Mouse (Mus musculus) limb, embryonic 11.5 days (tissue): ENCODE measurements around the gene Flna. TPM values are rescaled to one million over a fixed set of nuclear protein-coding genes. Genes with fewer than 3 reads are reported as not detected.

Experiments
- ATAC-seq: fragments of 200-750 bp; cut with Nextera tagmentation; 2 replicates; pipeline ENCODE4 v1.8.0; 2017; ENCODE audit warnings: low read depth; ENCODE audit not compliant: insufficient number of reproducible peaks, low FRiP score, low TSS enrichment
- DNase-seq: peaks from one replicate; pipeline ENCODE4 v3.0.0-alpha.2; 2015; ENCODE audit warnings: low spot score
- H3K27ac ChIP-seq: fragments of 300-500 bp; sonication (generic); replicated peaks from 2 replicates; pipeline ENCODE4 v1.5.1; 2014; ENCODE audit warnings: low read depth, mild to moderate bottlenecking, low read length
- H3K27me3 ChIP-seq: fragments of 300-500 bp; sonication (generic); 2 replicates; pipeline ENCODE4 v1.6.1; 2014; ENCODE audit warnings: mild to moderate bottlenecking, low read length, mixed read lengths; ENCODE audit not compliant: control insufficient read depth, insufficient read depth
- H3K36me3 ChIP-seq: fragments of 300-500 bp; sonication (generic); 2 replicates; pipeline ENCODE4 v1.6.1; 2014; ENCODE audit warnings: mild to moderate bottlenecking, low read length, moderate library complexity, mixed read lengths; ENCODE audit not compliant: control insufficient read depth, insufficient read depth
- H3K4me1 ChIP-seq: fragments of 300-500 bp; sonication (generic); 2 replicates; pipeline ENCODE4 v1.6.1; 2014; ENCODE audit warnings: low read length, mixed read lengths; ENCODE audit not compliant: control insufficient read depth, insufficient read depth
- H3K4me2 ChIP-seq: fragments of 300-500 bp; sonication (generic); 2 replicates; pipeline ENCODE4 v1.6.1; 2014; ENCODE audit warnings: low read depth, mild to moderate bottlenecking, moderate library complexity; ENCODE audit not compliant: severe bottlenecking
- H3K4me3 ChIP-seq: fragments of 300-500 bp; sonication (generic); 2 replicates; pipeline ENCODE4 v1.5.1; 2014; ENCODE audit warnings: low read depth, low read length
- H3K9ac ChIP-seq: fragments of 300-500 bp; sonication (generic); 2 replicates; pipeline ENCODE4 v1.6.1; 2014; ENCODE audit warnings: mild to moderate bottlenecking, low read length
- H3K9me3 ChIP-seq: fragments of 300-500 bp; sonication (generic); 2 replicates; pipeline ENCODE4 v1.6.1; 2016; ENCODE audit warnings: low read length; ENCODE audit not compliant: control insufficient read depth
- WGBS: fragments of 180-500 bp; shearing (Covaris S2); extraction: QIAGEN DNeasy Blood & Tissue Kit; methylation state at CpG from one replicate; pipeline ENCODE4 v1.1.7; 2014; 5-methylcytosine and 5-hydroxymethylcytosine counted together
- polyA plus RNA-seq: library from polyadenylated mRNA; unstranded; fragments of >200 nt; fragmentation: Nextera tagmentation; extraction: Ambion mirVana; gene quantifications from 2 replicates; pipeline ENCODE4 v1.2.1, GENCODE M21; 2014

Flna gene
- polyA plus RNA-seq, 1 experiment from 2014 or later: 281 TPM

DNA sequence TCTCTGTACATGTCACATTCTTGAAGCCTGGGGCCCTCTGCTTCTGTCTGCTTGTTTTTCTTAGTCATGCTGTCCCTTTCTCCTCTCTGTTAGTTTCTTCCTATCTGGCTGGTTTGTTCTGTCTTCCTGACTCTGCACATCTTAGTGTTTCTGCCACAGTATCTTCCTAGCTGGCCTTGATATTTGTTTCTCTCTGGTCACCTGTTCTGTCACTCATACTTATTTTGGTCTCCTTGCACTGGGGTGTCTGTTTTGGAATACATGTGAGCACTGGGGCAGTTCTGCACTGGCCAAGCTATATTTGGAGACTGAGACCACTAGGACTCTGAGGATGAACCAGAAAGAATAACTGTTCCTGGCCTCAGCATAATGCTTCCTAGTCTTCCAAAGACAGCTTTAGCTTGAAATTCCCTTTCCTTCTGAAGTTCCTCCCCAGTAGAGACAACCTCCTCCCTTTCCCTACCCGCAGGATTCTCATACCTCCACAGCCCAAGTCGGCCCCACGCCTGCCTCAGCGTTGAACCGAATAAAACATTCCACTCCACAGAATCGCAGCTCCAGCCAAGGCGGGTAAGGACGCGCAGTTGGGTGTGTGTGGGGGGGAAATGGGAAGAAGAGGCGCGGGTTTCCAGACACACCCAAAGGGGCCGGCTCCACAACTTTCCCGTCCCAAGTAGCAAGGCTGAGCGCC lies 31.6 kb upstream of the Flna start:
- H3K4me3 ChIP-seq: peak overlapping the region; percentile 60
- no peaks in the 10 kb centered on the region for H3K36me3 ChIP-seq
- H3K4me1 ChIP-seq: no peaks in the 10 kb centered on the region
- H3K9ac ChIP-seq: peak overlapping the region; percentile 40; the same call in 1 of the 2 replicates
- peak overlapping the region; percentile 63 for H3K4me2 ChIP-seq
- no peaks in the 10 kb centered on the region for H3K27me3 ChIP-seq
- DNase-seq (no peak), ATAC-seq (no peak)
- H3K27ac ChIP-seq: peak overlapping the region; percentile 52; the same call in 1 of the 2 replicates
- H3K9me3 ChIP-seq: no peaks in the 10 kb centered on the region
- WGBS: 17% methylated on average over 14 of the region's 14 CpGs

DNA sequence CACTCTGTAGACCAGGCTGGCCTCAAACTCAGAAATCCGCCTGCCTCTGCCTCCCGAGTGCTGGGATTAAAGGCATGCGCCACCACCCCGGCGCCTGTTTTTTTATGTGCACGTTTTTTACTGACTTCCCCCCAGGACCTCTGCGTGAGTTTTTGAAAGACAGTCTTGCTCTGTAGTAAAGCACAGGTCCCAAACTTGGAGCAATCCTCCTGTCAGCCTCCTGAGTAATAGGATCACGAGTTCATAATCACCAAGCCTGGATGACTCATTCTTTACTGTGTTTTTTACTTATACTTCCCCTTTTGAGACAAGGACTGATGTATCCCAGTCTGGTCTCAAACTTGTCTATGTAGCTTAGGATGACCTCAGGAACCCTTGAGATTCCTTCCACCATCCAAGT lies 28.3 kb upstream of the Flna start:
- Histone ChIP-seq H3K27ac (no peak overlapping the region), H3K9me3 (no peaks in the 10 kb centered on the region), H3K27me3 (no peaks in the 10 kb centered on the region), H3K4me1 (no peaks in the 10 kb centered on the region), H3K9ac (no peak overlapping the region), H3K4me2 (no peak overlapping the region), H3K36me3 (no peaks in the 10 kb centered on the region; the same call in 1 of the 2 replicates), H3K4me3 (no peak overlapping the region)
- no peak for ATAC-seq
- 67% methylated on average over 6 of the region's 8 CpGs for WGBS
- no peak for DNase-seq

DNA sequence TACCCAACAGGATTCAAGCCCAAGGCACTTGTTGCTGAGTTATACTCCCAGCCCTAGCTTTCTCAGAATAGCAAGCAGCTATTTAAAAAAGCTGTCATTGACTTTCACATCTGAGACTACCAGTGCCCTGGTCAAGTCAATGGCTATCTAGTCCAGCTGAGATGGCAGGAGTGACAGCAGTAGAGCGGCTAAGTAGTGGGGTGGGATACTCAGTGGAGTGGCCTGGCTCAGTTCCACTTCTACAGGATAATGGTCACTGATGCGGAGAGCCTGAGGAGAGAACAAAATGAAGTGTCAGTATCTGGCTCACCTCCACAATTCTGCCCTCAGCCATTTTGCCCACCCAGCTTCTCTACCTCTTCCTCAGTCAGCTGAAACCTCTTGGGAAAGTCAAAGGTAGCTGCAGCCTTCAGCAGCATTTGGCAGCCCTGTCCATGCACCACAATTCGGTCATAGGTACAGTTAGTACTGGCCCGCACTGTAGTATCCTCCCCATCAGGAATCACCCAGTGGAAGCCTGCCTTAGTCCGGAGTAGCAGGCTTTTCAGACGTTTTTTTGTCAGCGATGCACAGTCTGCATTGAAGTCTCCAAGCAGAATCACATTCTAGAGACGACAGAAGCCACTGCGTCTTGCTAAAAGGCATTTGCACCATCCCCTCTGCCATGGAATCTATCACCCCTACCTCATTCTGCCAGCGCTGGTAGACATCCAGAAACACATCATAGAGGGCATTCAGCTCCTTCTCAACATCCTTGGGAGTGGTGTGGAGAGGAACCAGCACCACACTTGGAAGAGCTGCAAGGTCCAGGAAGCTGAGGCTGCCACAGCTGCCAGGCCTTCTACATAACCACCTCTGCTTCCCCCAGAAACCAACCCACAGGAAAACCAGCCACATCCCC lies 24.1 kb upstream of the Flna start:
- Histone ChIP-seq H3K27ac (no peak overlapping the region), H3K9me3 (no peaks in the 10 kb centered on the region), H3K4me3 (no peak overlapping the region)

DNA sequence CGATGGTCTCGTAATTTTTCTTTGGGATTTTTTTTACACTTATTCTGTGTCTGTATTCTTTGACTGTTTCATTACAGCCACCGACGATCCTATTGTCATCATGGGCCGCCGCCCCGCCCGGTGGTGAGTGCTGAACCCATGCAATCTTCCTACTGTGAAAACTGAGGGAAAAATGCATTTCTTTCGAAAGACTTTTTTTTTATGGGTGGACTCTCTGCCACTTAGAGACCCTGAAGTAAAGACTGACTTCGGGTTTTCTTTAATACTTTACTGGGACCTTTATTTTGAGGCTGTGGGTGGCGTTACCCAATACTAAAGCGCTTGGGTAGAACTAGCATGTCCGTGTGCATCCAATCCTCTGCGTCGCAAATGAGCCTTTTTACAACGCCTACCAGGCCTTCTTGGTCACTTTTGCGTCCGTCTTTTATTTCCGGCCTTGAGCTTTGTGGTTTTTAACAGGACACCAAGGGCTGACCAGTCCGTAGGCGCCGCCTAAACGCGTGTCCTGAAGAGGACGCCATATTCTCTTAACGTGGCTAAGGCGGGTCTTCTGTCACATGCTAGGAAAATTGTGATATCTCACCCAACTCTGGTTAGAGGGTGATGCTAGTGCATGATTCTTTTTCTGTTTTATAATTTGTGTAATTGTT lies 21.4 kb upstream of the Flna start:
- H3K36me3 ChIP-seq: no peaks in the 10 kb centered on the region; the same call in 1 of the 2 replicates
- H3K9me3 ChIP-seq: no peaks in the 10 kb centered on the region
- H3K4me1 ChIP-seq: no peaks in the 10 kb centered on the region
- H3K27ac ChIP-seq: 0 out of 2 replicates have a peak overlapping the region, but pooled peaks have one; percentile 5
- WGBS: 14% methylated on average over 27 of the region's 27 CpGs
- peak overlapping the region; percentile 50 for H3K4me3 ChIP-seq
- DNase-seq (peak; percentile 50), ATAC-seq (no peak)
- H3K9ac ChIP-seq: peak overlapping the region; percentile 61
- H3K4me2 ChIP-seq: peak overlapping the region; percentile 44
- no peaks in the 10 kb centered on the region for H3K27me3 ChIP-seq

More for the DNA sequence above, 24.1 kb upstream of the Flna start:
- DNase-seq (peak; percentile 28), ATAC-seq (no peak)
- Histone ChIP-seq H3K4me2 (no peak overlapping the region), H3K9ac (no peak overlapping the region), H3K27me3 (no peaks in the 10 kb centered on the region), H3K4me1 (no peaks in the 10 kb centered on the region), H3K36me3 (no peaks in the 10 kb centered on the region; the same call in 1 of the 2 replicates)
- 35% methylated on average over 10 of the region's 10 CpGs for WGBS

DNA sequence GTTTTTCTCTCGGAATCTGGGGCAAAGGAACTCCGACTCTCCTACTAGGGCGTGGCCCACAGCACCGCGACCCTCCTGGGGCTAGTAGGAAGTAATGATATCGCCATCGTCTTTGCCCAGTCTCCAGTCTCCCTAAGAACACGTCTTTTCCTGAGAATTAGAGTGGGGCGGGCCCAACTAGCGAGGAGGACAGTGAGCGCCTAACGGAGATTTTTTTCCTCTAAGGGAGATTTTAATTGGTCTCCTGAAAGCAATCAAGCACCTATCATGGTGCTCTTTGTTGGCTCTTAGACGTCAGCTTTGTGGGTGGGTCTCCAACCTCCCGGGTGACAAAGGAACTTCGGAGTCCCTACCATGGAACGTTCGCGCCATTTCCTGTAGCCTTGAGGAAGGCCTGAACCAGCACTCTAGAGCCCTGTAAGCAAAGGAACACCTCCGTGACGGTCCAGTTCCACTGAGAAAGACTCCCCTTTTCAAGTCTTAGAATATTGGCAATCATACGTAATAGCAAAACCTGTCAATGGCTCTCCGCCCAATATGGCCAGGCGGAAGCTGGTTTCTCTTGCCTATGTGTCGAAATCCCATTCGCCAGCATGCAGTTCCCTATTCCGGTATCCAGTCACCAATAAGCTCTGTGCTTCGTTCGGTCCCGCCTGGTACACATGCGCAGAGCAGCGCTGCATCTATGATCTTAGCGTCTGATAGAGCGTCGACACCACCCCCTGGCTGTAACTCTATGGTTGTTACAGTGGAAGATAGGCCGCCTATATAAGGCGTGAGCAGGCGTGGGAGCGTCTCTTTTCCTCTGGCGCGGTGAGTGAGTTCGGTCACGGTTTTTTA lies 20.7 kb upstream of the Flna start, which contains the start of gene Rpl10:
TSS of gene Rpl10 (plus strand) at position 751 of the 840 bp plus-strand sequence.
- peak within 1 kb of the TSS; percentile 50 for H3K4me3 ChIP-seq
- H3K4me1 ChIP-seq: no peaks in the 10 kb centered on the region
- peak within 1 kb of the TSS; percentile 64 for H3K9ac ChIP-seq
- no peaks in the 10 kb centered on the region for H3K27me3 ChIP-seq
- 13% methylated on average over 42 of the region's 42 CpGs for WGBS
- H3K36me3 ChIP-seq: no peaks in the 10 kb centered on the region; the same call in 1 of the 2 replicates
- peak within 1 kb of the TSS; percentile 89 for H3K27ac ChIP-seq
- H3K9me3 ChIP-seq: no peaks in the 10 kb centered on the region
- DNase-seq: peak; percentile 90
- peak within 1 kb of the TSS; percentile 45 for H3K4me2 ChIP-seq
- peak; percentile 93 for ATAC-seq

DNA sequence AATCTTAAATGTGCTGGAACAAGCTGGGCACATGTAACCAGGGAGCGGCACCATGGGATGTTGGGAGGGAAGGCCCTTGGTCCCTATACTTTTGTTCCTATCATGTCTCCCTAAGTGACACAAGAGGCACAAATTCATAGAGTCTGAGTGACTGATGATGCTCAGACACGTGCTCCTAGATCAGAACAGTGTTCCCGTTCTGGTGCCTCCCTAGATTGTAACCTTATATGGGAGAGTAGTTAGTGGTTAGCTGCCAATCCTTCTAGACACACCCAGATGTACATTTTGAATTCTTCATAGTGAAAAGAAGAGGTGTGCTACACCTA lies 20.1 kb upstream of the Flna start:
- WGBS: 42% methylated on average over 3 of the region's 3 CpGs
- ATAC-seq (peak; percentile 27), DNase-seq (no peak)
- Histone ChIP-seq H3K4me2 (peak overlapping the region; percentile 45), H3K27me3 (no peaks in the 10 kb centered on the region), H3K9me3 (no peaks in the 10 kb centered on the region), H3K9ac (peak overlapping the region; percentile 64), H3K4me3 (peak overlapping the region; percentile 50), H3K4me1 (no peaks in the 10 kb centered on the region), H3K36me3 (no peaks in the 10 kb centered on the region; the same call in 1 of the 2 replicates), H3K27ac (peak overlapping the region; percentile 89)

DNA sequence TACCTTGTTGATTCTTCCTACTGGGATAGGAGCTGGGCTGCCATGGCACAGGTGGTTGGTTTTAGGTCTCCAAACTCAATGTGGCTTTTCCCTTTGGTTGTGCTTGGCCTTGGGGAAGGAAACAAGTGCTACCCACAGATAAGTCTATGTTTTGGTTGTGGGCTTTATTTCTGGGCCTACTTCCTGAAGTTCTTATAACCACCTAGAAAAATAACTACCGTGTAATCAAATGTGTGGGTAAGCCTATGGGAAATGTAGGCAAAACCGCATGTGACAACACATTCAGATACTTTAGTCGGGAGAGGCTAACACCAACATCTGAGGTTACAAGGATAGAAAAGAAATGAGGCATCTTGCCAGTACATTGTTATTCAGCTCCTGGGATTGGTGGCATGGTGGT lies 8.1 kb upstream of the Flna start:
- Histone ChIP-seq H3K4me3 (no peak overlapping the region), H3K9me3 (no peaks in the 10 kb centered on the region), H3K27me3 (no peaks in the 10 kb centered on the region), H3K9ac (no peak overlapping the region), H3K27ac (no peak overlapping the region), H3K4me2 (no peak overlapping the region), H3K36me3 (no peaks in the 10 kb centered on the region), H3K4me1 (no peaks in the 10 kb centered on the region)
- ATAC-seq (no peak), DNase-seq (no peak)
- 98% methylated on average over 3 of the region's 3 CpGs for WGBS
